Mouse (Mus musculus): ENCODE measurements around the gene 9430097D07Rik.

GRCm38 (mm10) chr2:32547964-32548739 is 27.3 kb downstream of the 9430097D07Rik start:
- TF ChIP-seq CTCF (IDR thresholded peaks at IDR 0.05; ENCODE audit: control insufficient read depth, insufficient read depth, insufficient read length) (no peak), MYOG (IDR thresholded peaks at IDR 0.05; ENCODE audit: control insufficient read depth, extremely low read depth, insufficient read length) (no peak), MAX (IDR thresholded peaks at IDR 0.05) (no peak), USF1 (IDR thresholded peaks at IDR 0.05; ENCODE audit: low read depth) (no peak), FOSL1 (IDR thresholded peaks at IDR 0.05; ENCODE audit: insufficient read depth, low read length, poor library complexity, severe bottlenecking) (no peak)

All from C2C12 (cell line).